Mouse (Mus musculus) hindbrain, postnatal 0 days (tissue): ENCODE results near the gene Ltbp1. TPM values are rescaled to one million over a fixed set of nuclear protein-coding genes. Genes with fewer than 3 reads are reported as not detected.

Experiments
- ATAC-seq: fragments of 200-750 bp; cut with Nextera tagmentation; 2 replicates; pipeline ENCODE4 v1.8.0; 2017; ENCODE audit warnings: mild to moderate bottlenecking, moderate TSS enrichment, moderate library complexity
- DNase-seq: peaks from one replicate; pipeline ENCODE4 v3.0.0-alpha.2; 2015; ENCODE audit warnings: low spot score
- H3K27ac ChIP-seq: fragments of 300-500 bp; sonication (generic); 2 replicates; pipeline ENCODE4 v1.5.1; 2014; ENCODE audit warnings: mild to moderate bottlenecking
- H3K27me3 ChIP-seq: fragments of 300-500 bp; sonication (generic); 2 replicates; pipeline ENCODE4 v1.6.1; 2014; ENCODE audit warnings: low read length, mixed read lengths; ENCODE audit not compliant: insufficient read depth
- H3K36me3 ChIP-seq: fragments of 300-500 bp; sonication (generic); 2 replicates; pipeline ENCODE4 v1.6.1; 2014; ENCODE audit warnings: low read length, mixed read lengths; ENCODE audit not compliant: insufficient read depth
- H3K4me1 ChIP-seq: fragments of 300-500 bp; sonication (generic); 2 replicates; pipeline ENCODE4 v1.6.1; 2014; ENCODE audit warnings: antibody characterized with exemption, low read length, mixed read lengths; ENCODE audit not compliant: insufficient read depth
- H3K4me2 ChIP-seq: fragments of 300-500 bp; sonication (generic); 2 replicates; pipeline ENCODE4 v1.6.1; 2014; ENCODE audit warnings: low read depth, mild to moderate bottlenecking, low read length, moderate library complexity, mixed read lengths
- H3K4me3 ChIP-seq: fragments of 300-500 bp; sonication (generic); 2 replicates; pipeline ENCODE4 v1.5.1; 2014; ENCODE audit warnings: low read length
- H3K9ac ChIP-seq: fragments of 300-500 bp; sonication (generic); replicated peaks from 2 replicates; pipeline ENCODE4 v1.6.1; 2014; ENCODE audit warnings: mild to moderate bottlenecking, low read length, moderate library complexity, mixed read lengths
- H3K9me3 ChIP-seq: fragments of 300-500 bp; sonication (generic); 2 replicates; pipeline ENCODE4 v1.6.1; 2016; ENCODE audit warnings: low read length, mixed read lengths
- CTCF ChIP-seq: IDR thresholded peaks from 2 replicates; pipeline ENCODE4 v1.5.1; 2016; ENCODE audit warnings: antibody characterized with exemption, control low read depth, low read depth
- WGBS: fragments of 180-500 bp; shearing (Covaris S2); extraction: QIAGEN DNeasy Blood & Tissue Kit; methylation state at CpG from one replicate; pipeline ENCODE4 v1.1.7; 2014; 5-methylcytosine and 5-hydroxymethylcytosine counted together
- polyA plus RNA-seq: library from polyadenylated mRNA; unstranded; fragments of >200 nt; fragmentation: Nextera tagmentation; extraction: Ambion mirVana; gene quantifications from 2 replicates; pipeline ENCODE4 v1.2.1, GENCODE M21; 2015
- total RNA-seq: library from RNA; depleted of rRNA; stranded (reverse); fragments of >200 nt; gene quantifications from 2 replicates; pipeline ENCODE4 v1.2.3, GENCODE M21; 2014

Ltbp1 gene
- total and polyA plus RNA-seq, 2 experiments from 2014 or later: 1.7 to 5.0 TPM

GRCm38 (mm10) chr17:75367486-75368155, 362.3 kb downstream of the Ltbp1 start:
- no peak overlapping the region for H3K4me3 ChIP-seq
- no peaks in the 10 kb centered on the region for H3K27me3 ChIP-seq
- H3K4me2 ChIP-seq: no peak overlapping the region
- no peaks in the 10 kb centered on the region for H3K4me1 ChIP-seq
- no peak overlapping the region for H3K9ac ChIP-seq
- 95% methylated on average over 18 of the region's 18 CpGs for WGBS
- TF ChIP-seq CTCF: no peak
- H3K9me3 ChIP-seq: no peaks in the 10 kb centered on the region; the same call in 1 of the 2 replicates
- ATAC-seq: no peak
- DNase-seq: no peak
- H3K27ac ChIP-seq: no peak overlapping the region
- H3K36me3 ChIP-seq: no peaks in the 10 kb centered on the region

- no peaks in the 10 kb centered on the region; the same call in 1 of the 2 replicates for H3K9me3 ChIP-seq
- no peaks in the 10 kb centered on the region for H3K4me1 ChIP-seq
- WGBS: 75% methylated on average over 5 of the region's 5 CpGs
Observed at GRCm38 (mm10) chr17:75368580-75368979, 363.2 kb downstream of the Ltbp1 start.

GRCm38 (mm10) chr17:75369351-75369750, 364.0 kb downstream of the Ltbp1 start:
- no peak for ATAC-seq
- WGBS: 74% methylated on average over 7 of the region's 7 CpGs
- no peak overlapping the region for H3K27ac ChIP-seq
- TF ChIP-seq CTCF: peak; percentile 45
- H3K9ac ChIP-seq: no peak overlapping the region
- no peaks in the 10 kb centered on the region for H3K27me3 ChIP-seq
- H3K9me3 ChIP-seq: no peaks in the 10 kb centered on the region; the same call in 1 of the 2 replicates
- peak; percentile 14 for DNase-seq
- no peaks in the 10 kb centered on the region for H3K36me3 ChIP-seq
- H3K4me1 ChIP-seq: no peaks in the 10 kb centered on the region
- H3K4me2 ChIP-seq: no peak overlapping the region
- no peak overlapping the region for H3K4me3 ChIP-seq

More at GRCm38 (mm10) chr17:75368580-75368979, 363.2 kb downstream of the Ltbp1 start:
- no peak overlapping the region for H3K4me3 ChIP-seq
- no peaks in the 10 kb centered on the region for H3K36me3 ChIP-seq
- H3K9ac ChIP-seq: no peak overlapping the region
- no peak overlapping the region for H3K27ac ChIP-seq
- no peak for ATAC-seq
- no peak overlapping the region for H3K4me2 ChIP-seq
- TF ChIP-seq CTCF: no peak
- H3K27me3 ChIP-seq: no peaks in the 10 kb centered on the region
- DNase-seq: no peak

GRCm38 (mm10) chr17:75370120-75370519, 364.8 kb downstream of the Ltbp1 start:
- H3K4me2 ChIP-seq: no peak overlapping the region
- H3K27me3 ChIP-seq: no peaks in the 10 kb centered on the region
- 94% methylated on average over 4 of the region's 4 CpGs for WGBS
- no peaks in the 10 kb centered on the region for H3K36me3 ChIP-seq
- no peaks in the 10 kb centered on the region for H3K4me1 ChIP-seq
- peak; percentile 61 for TF ChIP-seq CTCF
- H3K27ac ChIP-seq: no peak overlapping the region
- no peak for DNase-seq
- ATAC-seq: no peak
- H3K9ac ChIP-seq: no peak overlapping the region
- no peaks in the 10 kb centered on the region; the same call in 1 of the 2 replicates for H3K9me3 ChIP-seq
- H3K4me3 ChIP-seq: no peak overlapping the region

GRCm38 (mm10) chr17:75371650-75372049, 366.3 kb downstream of the Ltbp1 start:
- WGBS: 91% methylated on average over 11 of the region's 11 CpGs
- no peak for TF ChIP-seq CTCF
- Histone ChIP-seq H3K27me3 (no peaks in the 10 kb centered on the region), H3K4me1 (no peaks in the 10 kb centered on the region), H3K36me3 (no peaks in the 10 kb centered on the region), H3K4me3 (no peak overlapping the region), H3K27ac (no peak overlapping the region), H3K4me2 (no peak overlapping the region), H3K9me3 (no peaks in the 10 kb centered on the region; the same call in 1 of the 2 replicates), H3K9ac (no peak overlapping the region)
- DNase-seq: no peak
- ATAC-seq: no peak

GRCm38 (mm10) chr17:75372371-75372770, 367.0 kb downstream of the Ltbp1 start:
- no peak overlapping the region for H3K4me2 ChIP-seq
- 52% methylated on average over 3 of the region's 3 CpGs for WGBS

GRCm38 (mm10) chr17:75374287-75375024, 369.1 kb downstream of the Ltbp1 start:
- WGBS: 72% methylated on average over 5 of the region's 5 CpGs
- DNase-seq (no peak), ATAC-seq (no peak)
- Histone ChIP-seq H3K4me1 (no peaks in the 10 kb centered on the region), H3K36me3 (no peaks in the 10 kb centered on the region), H3K4me2 (no peak overlapping the region), H3K27ac (no peak overlapping the region), H3K27me3 (no peaks in the 10 kb centered on the region), H3K9ac (no peak overlapping the region), H3K9me3 (no peaks in the 10 kb centered on the region; the same call in 1 of the 2 replicates), H3K4me3 (no peak overlapping the region)
- TF ChIP-seq CTCF: peak; percentile 37; the same call in 1 of the 2 replicates

More at GRCm38 (mm10) chr17:75372371-75372770, 367.0 kb downstream of the Ltbp1 start:
- Histone ChIP-seq H3K36me3 (no peaks in the 10 kb centered on the region), H3K27me3 (no peaks in the 10 kb centered on the region), H3K27ac (no peak overlapping the region), H3K4me3 (no peak overlapping the region), H3K4me1 (no peaks in the 10 kb centered on the region), H3K9me3 (no peaks in the 10 kb centered on the region; the same call in 1 of the 2 replicates), H3K9ac (no peak overlapping the region)
- ATAC-seq (no peak), DNase-seq (peak; percentile 12)
- peak; percentile 72 for TF ChIP-seq CTCF
